Mouse (Mus musculus): ENCODE data around the gene Dxo. TPM values are rescaled to one million over a fixed set of nuclear protein-coding genes. Genes with fewer than 3 reads are reported as not detected.
A peak's percentile ranks its signal among the peaks of the same experiment; 100 is the strongest.

Gene Dxo
- total RNA-seq, 1 experiment from 2014 or later: 36.1 TPM

GRCm38 (mm10) chr17:34862416-34863081, 25.7 kb downstream of the Dxo start, which contains the start of gene Cfb:
Cfb (minus strand) TSS chr17:34862518.
- ATAC-seq (ENCODE audit: extremely low read depth, insufficient number of reproducible peaks, low FRiP score, poor library complexity, severe bottlenecking): no peak

DNA sequence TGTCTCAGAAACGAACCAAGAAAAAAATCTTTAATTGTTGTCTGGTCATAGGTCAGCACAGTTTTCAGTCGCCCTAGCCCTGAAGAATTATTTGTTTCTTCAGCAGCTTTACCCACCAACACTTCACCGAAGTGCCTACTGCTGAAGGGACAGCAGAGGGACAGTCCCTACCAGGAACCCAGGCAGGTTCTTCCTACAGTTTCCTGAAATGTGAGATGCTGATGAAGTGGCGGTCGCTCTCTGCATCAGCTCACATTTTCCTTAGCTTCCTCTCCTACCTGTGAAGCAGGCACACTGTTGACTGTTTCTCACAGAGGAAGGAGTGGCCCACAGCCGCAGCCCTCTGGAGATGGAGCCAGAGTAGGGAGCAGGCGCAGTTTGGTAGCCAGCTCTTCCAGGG, 29.2 kb downstream of the Dxo start:
- no peak for ATAC-seq (ENCODE audit: extremely low read depth, insufficient number of reproducible peaks, low FRiP score, poor library complexity, severe bottlenecking)

DNA sequence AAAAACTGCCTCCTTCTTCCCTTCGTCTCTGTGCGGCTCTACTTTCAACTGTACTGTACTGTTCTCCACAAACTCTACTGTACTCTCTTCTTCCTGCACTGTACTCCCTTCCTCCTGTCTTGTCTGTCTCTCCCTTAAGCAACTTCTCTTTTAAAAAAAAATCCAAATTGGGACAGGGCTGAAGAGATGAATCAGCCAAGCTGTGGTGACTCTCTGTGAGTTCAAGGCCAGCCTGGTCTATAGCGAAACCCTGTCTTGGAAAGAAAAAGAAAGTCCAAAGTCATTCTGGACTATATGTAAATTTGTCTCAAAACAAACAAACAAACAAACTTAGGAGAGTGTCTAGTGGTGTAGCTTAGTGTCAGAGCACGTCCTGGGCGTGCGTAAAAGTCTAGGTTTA, 37.5 kb downstream of the Dxo start:
- ATAC-seq (ENCODE audit: extremely low read depth, insufficient number of reproducible peaks, low FRiP score, poor library complexity, severe bottlenecking): no peak

DNA sequence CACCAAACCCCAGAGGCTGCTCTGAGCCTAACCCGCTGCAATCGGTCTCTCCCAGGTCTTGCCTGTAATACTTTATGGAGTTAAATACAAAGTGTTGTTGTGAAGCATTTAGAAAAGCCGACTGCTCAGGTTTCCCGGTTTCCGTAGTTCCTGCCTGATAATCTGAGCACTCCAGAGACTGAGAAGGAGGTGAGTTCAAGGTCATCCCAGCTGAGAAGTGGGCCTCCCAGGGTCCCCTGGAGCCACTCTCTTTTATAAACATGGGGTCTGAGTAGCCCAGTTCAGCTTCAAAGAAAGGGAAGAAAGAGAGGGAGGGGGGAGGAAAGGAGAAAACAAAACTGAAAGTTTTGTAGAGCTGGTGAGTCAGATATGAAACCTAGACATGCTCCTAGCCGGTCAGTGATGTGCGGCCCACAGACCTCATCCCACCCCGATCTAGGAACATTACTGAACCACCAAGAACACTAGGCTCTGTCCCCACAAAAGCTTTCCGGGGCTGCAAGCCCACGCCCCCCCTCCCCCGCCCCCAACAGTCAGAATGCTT, 42.6 kb downstream of the Dxo start, which contains the start of gene Zbtb12:
Zbtb12 (plus strand) TSS at position 148 of the 544 bp plus-strand sequence.
- 0 out of 2 replicates have a peak, but pooled peaks have one; percentile 6 for ATAC-seq (ENCODE audit: extremely low read depth, insufficient number of reproducible peaks, low FRiP score, poor library complexity, severe bottlenecking)

DNA sequence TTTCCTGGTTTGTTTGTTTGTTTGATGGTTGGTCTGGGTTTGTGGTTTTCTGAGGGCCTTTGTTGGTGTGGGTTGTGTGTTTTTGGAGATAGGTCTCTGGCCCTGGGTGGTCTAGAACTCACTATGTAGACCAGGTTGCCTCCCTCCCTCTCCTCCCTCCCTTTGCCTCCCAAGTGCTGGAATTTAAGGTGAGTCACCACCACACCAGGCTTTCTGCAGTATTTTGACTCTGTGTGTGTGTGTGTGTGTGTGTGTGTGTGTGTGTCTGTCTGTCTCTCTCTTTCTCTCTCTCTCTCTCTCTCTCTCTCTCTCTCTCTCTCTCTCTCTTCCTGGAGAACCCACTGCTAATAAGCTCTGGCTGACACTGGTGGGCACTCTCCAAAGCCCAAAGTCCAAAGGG, 44.3 kb downstream of the Dxo start:
- no peak for ATAC-seq (ENCODE audit: extremely low read depth, insufficient number of reproducible peaks, low FRiP score, poor library complexity, severe bottlenecking)

DNA sequence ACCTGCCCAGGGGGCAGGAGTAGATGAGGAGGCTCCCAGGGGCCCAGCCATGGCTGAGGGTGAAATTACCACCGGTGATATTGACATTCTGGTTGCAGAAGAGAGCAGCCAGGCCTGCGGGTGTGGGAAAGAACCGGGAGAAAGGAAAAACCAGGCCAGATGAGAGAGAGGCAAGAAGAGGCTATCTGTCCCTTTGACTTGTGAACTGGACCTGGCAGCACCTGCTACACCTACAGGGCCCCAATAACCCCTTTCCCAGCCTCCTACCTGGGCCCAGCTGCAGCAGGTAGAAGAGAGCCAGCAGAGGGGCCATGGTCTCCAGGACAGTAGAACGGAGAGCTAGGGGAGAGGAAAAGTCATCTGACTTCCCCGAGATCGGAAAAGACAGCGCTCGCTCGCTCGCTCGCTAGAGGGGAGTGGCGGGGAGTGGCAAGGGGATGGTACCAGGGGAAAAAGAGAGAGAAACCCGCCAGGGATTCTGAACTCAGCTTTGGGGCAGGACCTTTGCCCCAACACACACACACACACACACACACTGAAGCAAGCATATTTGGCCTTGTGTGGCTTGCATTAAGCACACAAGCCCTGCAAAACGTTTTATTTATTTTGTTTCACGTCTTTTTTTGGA, 45.0 kb downstream of the Dxo start, which contains the start of gene Gm20547:
Gm20547 (minus strand) TSS at position 360 of the 628 bp plus-strand sequence.
- ATAC-seq (ENCODE audit: extremely low read depth, insufficient number of reproducible peaks, low FRiP score, poor library complexity, severe bottlenecking): no peak

GRCm38 (mm10) chr17:34883332-34883731, 46.5 kb downstream of the Dxo start:
- no peak for ATAC-seq (ENCODE audit: extremely low read depth, insufficient number of reproducible peaks, low FRiP score, poor library complexity, severe bottlenecking)

- ATAC-seq (ENCODE audit: extremely low read depth, insufficient number of reproducible peaks, low FRiP score, poor library complexity, severe bottlenecking): no peak
These were observed 47.9 kb downstream of the Dxo start for GRCm38 (mm10) chr17:34884704-34885103.

GRCm38 (mm10) chr17:34885615-34886014, 48.8 kb downstream of the Dxo start:
- no peak for ATAC-seq (ENCODE audit: extremely low read depth, insufficient number of reproducible peaks, low FRiP score, poor library complexity, severe bottlenecking)

DNA sequence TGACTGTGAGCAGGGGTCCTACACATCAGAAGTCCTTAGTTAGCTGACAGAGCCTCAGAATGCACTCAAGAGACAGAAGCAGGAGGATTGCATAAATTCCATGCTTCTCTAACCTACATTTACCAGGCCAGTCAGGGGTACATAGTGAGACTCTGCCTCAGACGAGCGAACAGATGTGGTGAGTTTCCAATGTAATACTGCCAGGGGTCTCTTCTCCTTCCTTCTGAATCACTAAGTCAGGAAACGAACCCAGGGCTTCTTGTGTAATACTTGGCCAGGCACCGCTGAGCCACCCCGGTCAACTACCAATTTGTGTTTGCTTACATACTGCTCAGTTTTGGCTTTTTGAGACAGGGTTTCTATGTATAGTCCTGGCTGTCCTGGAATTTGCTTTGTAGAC, 51.1 kb downstream of the Dxo start:
- ATAC-seq (ENCODE audit: extremely low read depth, insufficient number of reproducible peaks, low FRiP score, poor library complexity, severe bottlenecking): no peak

Other genes with a start within 250 kb of the Dxo start
- 188 and 218 TPM in 2 replicates for gene Gpsm3, start 247.2 kb upstream of the Dxo start, total RNA-seq (2017)
- gene Pbx2, start 245.8 kb upstream of the Dxo start, total RNA-seq (2017): 89.6 and 100 TPM in 2 replicates
- 15.7 and 19.8 TPM in 2 replicates for gene Ager, start 239.2 kb upstream of the Dxo start, total RNA-seq (2017)
- 15.9 and 17.6 TPM in 2 replicates for gene Rnf5, start 233.3 kb upstream of the Dxo start, total RNA-seq (2017)
- gene Agpat1, start 232.8 kb upstream of the Dxo start, total RNA-seq (2017): 27.5 and 32.9 TPM in 2 replicates
- gene Egfl8, start 221.0 kb upstream of the Dxo start, total RNA-seq (2017): 1.7 and 4.2 TPM in 2 replicates
- 17.2 and 18.7 TPM in 2 replicates for gene Ppt2, start 208.5 kb upstream of the Dxo start, total RNA-seq (2017)
- 0.25 TPM in 1 of 2 replicates, not detected in the other for gene Prrt1, start 207.5 kb upstream of the Dxo start, total RNA-seq (2017)
- gene Fkbpl, start 192.3 kb upstream of the Dxo start, total RNA-seq (2017): 15.2 and 17.2 TPM in 2 replicates
- gene Atf6b, start 189.9 kb upstream of the Dxo start, total RNA-seq (2017): 26.9 and 27.4 TPM in 2 replicates
- gene Tnxb, start 166.5 kb upstream of the Dxo start, total RNA-seq (2017): not detected in 2 replicates
- gene C4b, start 93.1 kb upstream of the Dxo start, total RNA-seq (2017): 0.12 and 0.23 TPM in 2 replicates
- not detected in 2 replicates for gene Cyp21a1, start 32.5 kb upstream of the Dxo start, total RNA-seq (2017)
- gene Stk19, start 74 bp upstream of the Dxo start, total RNA-seq (2017): 23.5 and 39.9 TPM in 2 replicates
- 79.7 and 92.2 TPM in 2 replicates for gene Skiv2l, start 13.2 kb downstream of the Dxo start, total RNA-seq (2017)
- gene Nelfe, start 13.4 kb downstream of the Dxo start, total RNA-seq (2017): 22.6 and 36.0 TPM in 2 replicates
- 0.58 and 0.98 TPM in 2 replicates for gene Cfb, start 25.5 kb downstream of the Dxo start, total RNA-seq (2017)
- gene Zbtb12, start 42.5 kb downstream of the Dxo start, total RNA-seq (2017): 2.8 and 3.8 TPM in 2 replicates
- not detected in 2 replicates for gene Gm20547, start 45.0 kb downstream of the Dxo start, total RNA-seq (2017)
- gene C2, start 61.2 kb downstream of the Dxo start, total RNA-seq (2017): not detected in 2 replicates
- 87.4 and 99.7 TPM in 2 replicates for gene Ehmt2, start 61.5 kb downstream of the Dxo start, total RNA-seq (2017)
- gene Slc44a4, start 77.4 kb downstream of the Dxo start, total RNA-seq (2017): 0.98 and 1.4 TPM in 2 replicates
- 66.7 and 66.9 TPM in 2 replicates for gene Neu1, start 94.2 kb downstream of the Dxo start, total RNA-seq (2017)
- gene Hspa1b, start 122.2 kb downstream of the Dxo start, total RNA-seq (2017): 5.9 and 8.0 TPM in 2 replicates
- not detected in 2 replicates for gene Gm20481, start 132.9 kb downstream of the Dxo start, total RNA-seq (2017)
- gene Hspa1a, start 135.1 kb downstream of the Dxo start, total RNA-seq (2017): 5.6 and 6.4 TPM in 2 replicates
- not detected in 2 replicates for gene Hspa1l, start 135.7 kb downstream of the Dxo start, total RNA-seq (2017)
- gene Lsm2, start 144.8 kb downstream of the Dxo start, total RNA-seq (2017): 10.1 and 11.4 TPM in 2 replicates
- 243 and 266 TPM in 2 replicates for gene Vars, start 164.0 kb downstream of the Dxo start, total RNA-seq (2017)
- 0.61 and 1.2 TPM in 2 replicates for gene Vwa7, start 179.6 kb downstream of the Dxo start, total RNA-seq (2017)
- gene Sapcd1, start 191.0 kb downstream of the Dxo start, total RNA-seq (2017): 2.0 and 2.6 TPM in 2 replicates
- gene Msh5, start 209.7 kb downstream of the Dxo start, total RNA-seq (2017): 4.7 and 7.0 TPM in 2 replicates
- 394 and 439 TPM in 2 replicates for gene Clic1, start 212.9 kb downstream of the Dxo start, total RNA-seq (2017)
- 4.5 and 8.1 TPM in 2 replicates for gene Ddah2, start 222.0 kb downstream of the Dxo start, total RNA-seq (2017)
- 0.49 TPM in 1 of 2 replicates, not detected in the other for gene Ly6g6c, start 228.4 kb downstream of the Dxo start, total RNA-seq (2017)
- gene Mpig6b, start 229.2 kb downstream of the Dxo start, total RNA-seq (2017): 1.5 and 2.1 TPM in 2 replicates
- gene Ly6g6e, start 239.9 kb downstream of the Dxo start, total RNA-seq (2017): not detected in 2 replicates
- gene Ly6g6d, start 241.0 kb downstream of the Dxo start, total RNA-seq (2017): not detected in 2 replicates
- 0.49 TPM in 1 of 2 replicates, not detected in the other for gene Ly6g6f, start 248.6 kb downstream of the Dxo start, total RNA-seq (2017)

Data from neutrophil, adult 5-6 weeks (primary cell).